Mouse (Mus musculus) embryonic stem cell, embryonic (primary cell): Measurements from ENCODE around the gene Ednrb.

Experiments used
- CTCF ChIA-PET, 4 experiments: fragments of 300-600 bp in 2 of 4; fragments of 350-600 bp in 2 of 4; sonication (Branson Sonifier 250); formaldehyde crosslinking; loops; one replicate each; lab custom pipeline; 2022; ENCODE audit warnings: inconsistent platforms in 2 of 4; lab: Charles Lee
- POLR2A ChIA-PET, 4 experiments: fragments of 300-600 bp in 2 of 4; fragments of 350-600 bp in 2 of 4; sonication (Branson Sonifier 250); formaldehyde crosslinking; loops; one replicate each; lab custom pipeline; 2022; ENCODE audit warnings: antibody characterized with exemption in 4 of 4, inconsistent platforms in 1 of 4; lab: Charles Lee

Gene Ednrb

GRCm38 (mm10) chr14:103778533-103779151 is 65.6 kb downstream of the Ednrb start:
- POLR2A ChIA-PET: interaction anchor here in 1 of 4 experiments (0.6 kb wide), 1 partner anchor 1296 kb away, joined by 4 read pairs; no protein-coding TSS in a partner anchor
- CTCF ChIA-PET: no interaction called here

GRCm38 (mm10) chr14:103778009-103778431 is 66.2 kb downstream of the Ednrb start:
- CTCF ChIA-PET: no interaction called here
- POLR2A ChIA-PET: interaction anchor here in 1 of 4 experiments (0.6 kb wide), 1 partner anchor 1296 kb away, joined by 4 read pairs; no protein-coding TSS in a partner anchor

GRCm38 (mm10) chr14:103777386-103777785 is 66.8 kb downstream of the Ednrb start:
- CTCF ChIA-PET: no interaction called here
- POLR2A ChIA-PET: no interaction called here

DNA sequence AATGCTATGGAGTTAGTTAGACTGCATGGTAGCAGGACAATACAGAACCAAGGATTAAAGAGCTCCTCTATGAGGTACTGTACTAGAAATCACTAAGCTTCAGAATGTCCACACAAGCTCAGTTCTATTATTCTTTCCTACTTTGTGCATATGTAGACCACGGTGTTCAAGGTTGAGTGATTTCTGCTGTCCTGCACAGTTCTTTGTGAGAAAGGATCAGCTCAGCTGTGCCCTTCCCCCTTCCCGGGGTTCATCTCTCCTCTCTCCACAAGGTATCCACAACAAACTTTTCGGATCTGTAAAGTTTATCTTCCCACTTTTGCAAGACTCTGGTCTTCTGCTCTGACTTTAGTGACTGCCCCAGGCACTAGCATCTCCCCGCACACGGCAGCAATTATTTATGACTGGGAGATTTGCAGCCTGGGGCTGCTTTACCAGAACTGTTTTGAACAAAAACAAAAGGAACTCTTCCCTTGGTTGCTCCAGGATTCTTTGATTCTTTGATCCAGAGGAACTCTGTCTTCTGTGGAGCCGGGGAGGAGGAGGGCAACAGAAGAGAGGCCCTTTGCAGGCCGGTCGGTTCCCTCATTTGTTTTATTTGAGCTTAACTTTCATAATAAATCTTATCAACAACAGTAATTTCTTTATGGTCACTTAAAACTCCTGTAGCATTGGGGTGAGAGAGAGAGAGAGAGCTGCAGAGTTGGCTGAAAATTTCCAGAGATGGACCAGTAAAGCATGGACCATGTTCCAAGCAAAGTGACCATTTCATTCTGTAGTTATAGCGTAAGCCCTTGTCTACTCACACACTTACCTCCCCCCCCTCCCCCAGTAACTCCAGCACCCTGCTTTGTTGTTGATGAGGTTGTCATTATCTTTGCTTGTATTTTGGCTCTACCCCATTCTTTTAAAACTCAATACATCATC is 74.6 kb downstream of the Ednrb start:
- POLR2A ChIA-PET: no interaction called here
- CTCF ChIA-PET: no interaction called here

- CTCF ChIA-PET: no interaction called here
- POLR2A ChIA-PET: no interaction called here
Measured at GRCm38 (mm10) chr14:103767488-103767887, 76.7 kb downstream of the Ednrb start.
